Mouse (Mus musculus): ENCODE measurements around the gene Mmgt2. TPM values are rescaled to one million over a fixed set of nuclear protein-coding genes. Genes with fewer than 3 reads are reported as not detected.
A peak's percentile ranks its signal among the peaks of the same experiment; 100 is the strongest.

Gene Mmgt2
- polyA plus RNA-seq, 1 experiment from 2014 or later: 43.5 TPM

- no peak overlapping the region for H3K4me2 ChIP-seq (replicated peaks; ENCODE audit: low read depth, low read length)
- WGBS: 84% methylated on average over 8 of the region's 8 CpGs
- 0 out of 2 replicates have a peak overlapping the region, but pooled peaks have one; percentile 2 for H3K9ac ChIP-seq (ENCODE audit: low read depth, low read length)
- no peak for DNase-seq (ENCODE audit: low spot score)
- H3K4me1 ChIP-seq (replicated peaks; ENCODE audit: control insufficient read depth, insufficient read depth, low read length): peaks cover 10% of the 10 kb centered on the region
- no peaks in the 10 kb centered on the region for H3K27me3 ChIP-seq (ENCODE audit: control insufficient read depth, insufficient read depth, low read length)
- H3K27ac ChIP-seq (ENCODE audit: low read depth, low read length): peak overlapping the region; percentile 87
- ATAC-seq (ENCODE audit: low FRiP score): no peak
- no peak overlapping the region for H3K4me3 ChIP-seq (ENCODE audit: low read depth, low read length)
- no peaks in the 10 kb centered on the region for H3K9me3 ChIP-seq (ENCODE audit: control insufficient read depth, low read length)
- no peaks in the 10 kb centered on the region for H3K36me3 ChIP-seq (ENCODE audit: control insufficient read depth, insufficient read depth, low read length)
Observed at GRCm38 (mm10) chr11:62614876-62615410, 33.5 kb upstream of the Mmgt2 start.

- no peak overlapping the region for H3K4me3 ChIP-seq (ENCODE audit: low read depth, low read length)
- H3K36me3 ChIP-seq (ENCODE audit: control insufficient read depth, insufficient read depth, low read length): no peaks in the 10 kb centered on the region
- no peak overlapping the region for H3K4me2 ChIP-seq (replicated peaks; ENCODE audit: low read depth, low read length)
- no peak for DNase-seq (ENCODE audit: low spot score)
- H3K9me3 ChIP-seq (ENCODE audit: control insufficient read depth, low read length): no peaks in the 10 kb centered on the region
- H3K27ac ChIP-seq (ENCODE audit: low read depth, low read length): no peak overlapping the region
- H3K9ac ChIP-seq (ENCODE audit: low read depth, low read length): no peak overlapping the region
- no peaks in the 10 kb centered on the region for H3K27me3 ChIP-seq (ENCODE audit: control insufficient read depth, insufficient read depth, low read length)
- no peak for ATAC-seq (ENCODE audit: low FRiP score)
- peaks cover 10% of the 10 kb centered on the region for H3K4me1 ChIP-seq (replicated peaks; ENCODE audit: control insufficient read depth, insufficient read depth, low read length)
- 92% methylated on average over 4 of the region's 4 CpGs for WGBS
Observed at GRCm38 (mm10) chr11:62615456-62615855, 33.0 kb upstream of the Mmgt2 start.

GRCm38 (mm10) chr11:62621079-62621478 is 27.4 kb upstream of the Mmgt2 start:
- Histone ChIP-seq H3K4me3 (ENCODE audit: low read depth, low read length) (no peak overlapping the region), H3K4me2 (replicated peaks; ENCODE audit: low read depth, low read length) (no peak overlapping the region), H3K36me3 (ENCODE audit: control insufficient read depth, insufficient read depth, low read length) (no peaks in the 10 kb centered on the region), H3K9me3 (ENCODE audit: control insufficient read depth, low read length) (no peaks in the 10 kb centered on the region), H3K27me3 (ENCODE audit: control insufficient read depth, insufficient read depth, low read length) (no peaks in the 10 kb centered on the region), H3K9ac (ENCODE audit: low read depth, low read length) (no peak overlapping the region), H3K27ac (ENCODE audit: low read depth, low read length) (no peak overlapping the region), H3K4me1 (replicated peaks; ENCODE audit: control insufficient read depth, insufficient read depth, low read length) (peaks cover 7% of the 10 kb centered on the region)
- DNase-seq (ENCODE audit: low spot score) (no peak), ATAC-seq (ENCODE audit: low FRiP score) (no peak)
- 96% methylated on average over 8 of the region's 8 CpGs for WGBS

- Histone ChIP-seq H3K36me3 (ENCODE audit: control insufficient read depth, insufficient read depth, low read length) (no peaks in the 10 kb centered on the region), H3K9ac (ENCODE audit: low read depth, low read length) (no peak overlapping the region), H3K4me2 (replicated peaks; ENCODE audit: low read depth, low read length) (no peak overlapping the region), H3K4me3 (ENCODE audit: low read depth, low read length) (no peak overlapping the region), H3K4me1 (replicated peaks; ENCODE audit: control insufficient read depth, insufficient read depth, low read length) (peaks cover 7% of the 10 kb centered on the region), H3K9me3 (ENCODE audit: control insufficient read depth, low read length) (no peaks in the 10 kb centered on the region), H3K27me3 (ENCODE audit: control insufficient read depth, insufficient read depth, low read length) (no peaks in the 10 kb centered on the region), H3K27ac (ENCODE audit: low read depth, low read length) (no peak overlapping the region)
- no peak for ATAC-seq (ENCODE audit: low FRiP score)
- no peak for DNase-seq (ENCODE audit: low spot score)
- 80% methylated on average over 4 of the region's 4 CpGs for WGBS
Observed at GRCm38 (mm10) chr11:62621586-62622283, 26.7 kb upstream of the Mmgt2 start.

- Histone ChIP-seq H3K4me2 (replicated peaks; ENCODE audit: low read depth, low read length) (no peak overlapping the region), H3K27ac (ENCODE audit: low read depth, low read length) (no peak overlapping the region), H3K36me3 (ENCODE audit: control insufficient read depth, insufficient read depth, low read length) (no peaks in the 10 kb centered on the region), H3K4me1 (replicated peaks; ENCODE audit: control insufficient read depth, insufficient read depth, low read length) (peaks cover 7% of the 10 kb centered on the region), H3K4me3 (ENCODE audit: low read depth, low read length) (no peak overlapping the region), H3K9ac (ENCODE audit: low read depth, low read length) (no peak overlapping the region), H3K27me3 (ENCODE audit: control insufficient read depth, insufficient read depth, low read length) (no peaks in the 10 kb centered on the region), H3K9me3 (ENCODE audit: control insufficient read depth, low read length) (no peaks in the 10 kb centered on the region)
- 19% methylated on average over 4 of the region's 4 CpGs for WGBS
- DNase-seq (ENCODE audit: low spot score): no peak
- no peak for ATAC-seq (ENCODE audit: low FRiP score)
Observed at GRCm38 (mm10) chr11:62622850-62623249, 25.6 kb upstream of the Mmgt2 start.

GRCm38 (mm10) chr11:62624341-62625291 is 23.8 kb upstream of the Mmgt2 start:
- H3K27ac ChIP-seq (ENCODE audit: low read depth, low read length): peak overlapping the region; percentile 51; the same call in 1 of the 2 replicates
- H3K9ac ChIP-seq (ENCODE audit: low read depth, low read length): no peak overlapping the region
- ATAC-seq (ENCODE audit: low FRiP score) (no peak), DNase-seq (ENCODE audit: low spot score) (peak; percentile 27)
- H3K4me3 ChIP-seq (ENCODE audit: low read depth, low read length): no peak overlapping the region
- H3K36me3 ChIP-seq (ENCODE audit: control insufficient read depth, insufficient read depth, low read length): no peaks in the 10 kb centered on the region
- 66% methylated on average over 10 of the region's 10 CpGs for WGBS
- H3K4me2 ChIP-seq (replicated peaks; ENCODE audit: low read depth, low read length): no peak overlapping the region
- no peaks in the 10 kb centered on the region for H3K9me3 ChIP-seq (ENCODE audit: control insufficient read depth, low read length)
- H3K4me1 ChIP-seq (replicated peaks; ENCODE audit: control insufficient read depth, insufficient read depth, low read length): peaks cover 13% of the 10 kb centered on the region
- no peaks in the 10 kb centered on the region for H3K27me3 ChIP-seq (ENCODE audit: control insufficient read depth, insufficient read depth, low read length)

GRCm38 (mm10) chr11:62629352-62630224 is 18.9 kb upstream of the Mmgt2 start:
- peak overlapping the region; percentile 96 for H3K27ac ChIP-seq (ENCODE audit: low read depth, low read length)
- peak overlapping the region; percentile 38 for H3K9ac ChIP-seq (ENCODE audit: low read depth, low read length)
- no peaks in the 10 kb centered on the region for H3K27me3 ChIP-seq (ENCODE audit: control insufficient read depth, insufficient read depth, low read length)
- DNase-seq (ENCODE audit: low spot score): peak; percentile 85
- H3K4me3 ChIP-seq (ENCODE audit: low read depth, low read length): no peak overlapping the region
- H3K9me3 ChIP-seq (ENCODE audit: control insufficient read depth, low read length): no peaks in the 10 kb centered on the region
- H3K4me2 ChIP-seq (replicated peaks; ENCODE audit: low read depth, low read length): peak overlapping the region; percentile 30; the same call in 1 of the 2 replicates
- peaks cover 26% of the 10 kb centered on the region for H3K4me1 ChIP-seq (replicated peaks; ENCODE audit: control insufficient read depth, insufficient read depth, low read length)
- H3K36me3 ChIP-seq (ENCODE audit: control insufficient read depth, insufficient read depth, low read length): no peaks in the 10 kb centered on the region
- 3% methylated on average over 9 of the region's 9 CpGs for WGBS
- ATAC-seq (ENCODE audit: low FRiP score): peak; percentile 65; the same call in 1 of the 2 replicates

GRCm38 (mm10) chr11:62630225-62630821 is 18.1 kb upstream of the Mmgt2 start:
- H3K9me3 ChIP-seq (ENCODE audit: control insufficient read depth, low read length): no peaks in the 10 kb centered on the region
- peak; percentile 69 for ATAC-seq (ENCODE audit: low FRiP score)
- H3K4me1 ChIP-seq (replicated peaks; ENCODE audit: control insufficient read depth, insufficient read depth, low read length): peaks cover 21% of the 10 kb centered on the region
- H3K9ac ChIP-seq (ENCODE audit: low read depth, low read length): peak overlapping the region; percentile 38
- peak; percentile 53 for DNase-seq (ENCODE audit: low spot score)
- WGBS: under 1% methylated on average over 11 of the region's 11 CpGs
- no peaks in the 10 kb centered on the region for H3K36me3 ChIP-seq (ENCODE audit: control insufficient read depth, insufficient read depth, low read length)
- no peaks in the 10 kb centered on the region for H3K27me3 ChIP-seq (ENCODE audit: control insufficient read depth, insufficient read depth, low read length)
- peak overlapping the region; percentile 30 for H3K4me2 ChIP-seq (replicated peaks; ENCODE audit: low read depth, low read length)
- H3K4me3 ChIP-seq (ENCODE audit: low read depth, low read length): no peak overlapping the region
- H3K27ac ChIP-seq (ENCODE audit: low read depth, low read length): peak overlapping the region; percentile 96
